Mouse (Mus musculus) thymus, adult 18-20 months (tissue): ENCODE data around the gene Ccdc163.
"Not testable (repeated sequence)": the region's sequence is repeated elsewhere in the genome, so short reads cannot be mapped to it uniquely, and the experiment has no call there.

ENCODE experiments used
- DNase-seq, 2 experiments: peaks; one replicate each; pipeline ENCODE4 v3.0.0; 2022; ENCODE audit warnings: mixed read lengths in 2 of 2

Gene Ccdc163

DNA sequence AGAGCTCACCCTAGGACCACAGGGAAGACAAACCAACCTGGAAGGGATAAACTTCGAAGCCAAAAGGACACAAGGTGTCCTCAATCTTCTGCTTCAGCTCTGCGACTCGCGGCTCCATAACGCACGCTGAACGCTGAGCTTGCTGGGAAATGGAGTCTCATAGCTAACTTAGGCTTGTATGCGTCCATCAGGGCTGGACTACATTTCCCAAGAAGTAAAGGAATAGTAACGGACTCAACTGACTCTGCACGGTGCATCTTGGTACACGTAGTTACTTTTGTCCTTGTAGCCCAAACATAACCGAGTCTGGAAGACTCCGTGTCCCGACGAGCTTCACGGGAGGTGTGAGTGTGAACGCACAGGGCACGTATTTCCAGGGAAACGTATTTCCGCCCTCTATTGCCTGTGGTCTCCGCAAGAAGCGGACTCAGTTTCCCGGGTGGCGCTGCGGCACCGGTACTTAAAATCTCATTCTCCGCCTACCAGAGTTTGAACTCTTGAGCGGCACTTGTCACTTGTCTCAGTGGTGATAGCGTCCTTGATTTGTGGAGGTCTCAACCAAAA, at the start of gene Ccdc163, which contains the start of gene Mmachc:
Ccdc163 (plus strand) TSS at position 309 of the 564 bp plus-strand sequence.
Mmachc (minus strand) TSS at position 206 of the 564 bp plus-strand sequence.
- DNase-seq = peak; percentile 82 to 93

DNA sequence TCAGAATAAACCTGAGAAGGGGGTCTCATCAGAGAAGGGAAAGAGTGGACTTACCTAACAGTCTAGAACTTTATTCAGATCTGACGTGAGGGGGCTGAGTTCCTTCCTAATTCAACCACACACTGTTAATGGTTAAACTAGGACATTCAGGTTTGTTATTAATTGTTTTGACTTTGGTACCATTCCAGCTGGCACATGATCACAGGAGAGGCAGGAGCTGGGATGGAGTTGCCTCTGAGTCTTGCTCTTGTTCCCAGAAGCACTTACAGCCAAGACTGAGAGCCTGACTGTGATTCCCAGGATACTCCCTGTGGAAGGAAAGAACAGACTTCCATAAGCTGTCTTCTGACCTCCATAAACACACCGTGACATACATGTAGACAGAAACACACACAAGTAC, 48.8 kb upstream of the Ccdc163 start:
- no peak for DNase-seq

DNA sequence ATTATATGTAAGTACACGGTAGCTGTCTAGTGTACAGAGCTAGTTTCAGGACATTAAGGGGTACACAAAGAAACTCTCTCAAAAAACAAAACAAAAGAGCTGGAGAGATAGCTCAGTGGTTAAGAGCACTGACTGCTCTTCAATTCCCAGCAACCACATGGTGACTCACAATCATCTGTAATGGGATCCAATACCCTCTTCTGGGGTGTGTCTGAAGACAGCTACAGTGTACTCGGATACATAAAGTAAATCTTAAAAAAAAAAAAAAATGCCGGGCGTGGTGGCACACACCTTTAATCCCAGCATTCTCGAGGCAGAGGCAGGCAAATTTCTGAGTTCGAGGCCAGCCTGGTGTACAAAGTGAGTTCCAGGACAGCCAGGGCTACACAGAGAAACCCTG, 48.4 kb upstream of the Ccdc163 start:
- DNase-seq = not testable (repeated sequence)

DNA sequence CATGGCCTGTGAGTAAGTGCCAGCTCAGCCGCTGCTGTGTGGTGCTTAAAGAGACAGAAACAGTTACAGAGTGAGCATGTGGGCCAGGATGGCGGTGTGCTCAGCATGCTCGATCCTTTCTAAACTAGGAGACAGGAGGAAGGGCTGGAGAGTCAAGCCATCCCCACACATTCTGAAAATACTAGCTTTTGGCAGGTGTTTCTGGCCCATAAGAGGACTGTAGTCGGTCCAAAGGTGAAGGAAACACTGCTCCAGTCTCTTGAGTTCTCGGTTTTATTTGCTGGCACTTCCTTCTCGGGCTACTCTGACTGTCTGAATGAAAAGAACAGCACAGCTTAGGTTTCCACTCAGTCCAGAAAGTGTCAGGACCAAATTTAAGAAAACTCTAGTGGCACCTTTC, 47.5 kb upstream of the Ccdc163 start:
- DNase-seq = no peak

DNA sequence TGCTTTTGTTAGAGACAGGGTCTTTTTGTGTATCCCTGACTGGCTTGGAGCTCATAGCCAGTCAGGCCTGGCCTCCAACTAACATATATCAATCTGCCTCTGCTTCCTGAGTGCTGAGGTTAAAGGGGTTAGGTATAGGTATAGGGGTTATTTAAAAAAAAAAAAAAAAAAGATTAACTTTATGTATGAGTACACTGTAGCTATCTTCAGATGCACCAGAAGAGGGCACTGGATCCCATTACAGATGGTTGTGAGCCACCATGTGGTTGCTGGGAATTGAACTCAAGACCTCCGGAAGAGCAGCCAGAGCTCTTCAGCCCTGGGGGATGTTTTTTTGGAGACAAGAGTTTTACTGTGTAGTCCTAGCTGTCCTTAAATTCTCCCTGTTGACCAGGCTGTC, 46.3 kb upstream of the Ccdc163 start:
- DNase-seq = no peak

DNA sequence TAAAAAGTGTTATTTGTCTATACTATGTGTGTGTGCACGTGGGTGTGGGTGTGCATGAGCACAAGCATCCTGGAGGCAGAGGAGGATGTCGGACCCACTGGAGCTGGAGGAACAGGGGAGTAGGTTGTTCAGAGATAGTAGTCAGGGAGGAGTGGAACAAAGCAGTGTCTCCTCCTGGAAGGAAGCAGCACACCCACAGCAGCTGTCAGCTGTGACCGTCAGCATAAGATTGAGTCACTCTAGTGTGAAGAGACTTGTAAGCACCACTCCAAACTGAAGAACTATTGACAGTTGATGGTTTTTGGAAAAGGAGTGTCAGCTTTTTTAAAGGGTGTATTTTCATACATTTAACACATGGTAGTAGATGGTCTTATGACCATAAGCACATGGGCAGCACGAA, 41.7 kb upstream of the Ccdc163 start:
- no peak for DNase-seq

DNA sequence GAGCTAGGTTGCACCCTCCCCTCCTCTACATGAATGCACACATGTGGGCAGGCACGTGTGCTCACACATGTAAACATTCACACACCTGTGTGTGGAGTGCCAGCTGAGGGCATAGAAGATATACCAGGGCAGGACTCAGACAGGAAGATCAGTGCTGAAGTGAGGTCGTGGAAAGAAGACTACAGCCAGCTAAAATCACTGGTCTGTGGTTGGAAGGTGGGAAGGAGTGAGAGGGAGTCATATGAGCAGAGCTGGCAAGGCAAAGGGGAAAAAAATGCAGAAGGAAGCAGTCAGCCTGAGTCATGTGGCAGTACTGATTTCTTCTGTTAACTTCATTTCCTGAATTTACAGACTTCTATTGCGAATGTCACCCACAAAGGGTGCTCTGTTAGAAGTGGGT, 40.2 kb upstream of the Ccdc163 start:
- DNase-seq = no peak

DNA sequence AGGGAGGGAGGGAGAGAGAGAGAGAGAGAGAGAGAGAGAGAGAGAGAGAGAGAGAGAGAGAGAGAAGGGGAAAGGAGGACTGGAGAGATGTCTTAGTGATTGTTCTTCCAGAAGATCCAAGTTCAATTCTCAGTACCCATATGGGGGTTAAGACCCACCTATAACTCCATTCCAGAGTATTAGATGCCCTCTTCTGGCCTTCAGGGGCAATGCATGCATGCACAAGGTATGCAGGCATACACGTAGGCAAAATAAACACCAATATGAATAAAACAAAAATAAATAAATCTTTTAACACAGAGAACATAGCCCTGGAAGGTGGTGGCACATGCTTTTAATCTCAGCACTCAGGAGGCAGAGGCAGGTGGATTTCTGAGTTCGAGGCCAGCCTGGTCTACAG, 39.0 kb upstream of the Ccdc163 start:
- no peak for DNase-seq

DNA sequence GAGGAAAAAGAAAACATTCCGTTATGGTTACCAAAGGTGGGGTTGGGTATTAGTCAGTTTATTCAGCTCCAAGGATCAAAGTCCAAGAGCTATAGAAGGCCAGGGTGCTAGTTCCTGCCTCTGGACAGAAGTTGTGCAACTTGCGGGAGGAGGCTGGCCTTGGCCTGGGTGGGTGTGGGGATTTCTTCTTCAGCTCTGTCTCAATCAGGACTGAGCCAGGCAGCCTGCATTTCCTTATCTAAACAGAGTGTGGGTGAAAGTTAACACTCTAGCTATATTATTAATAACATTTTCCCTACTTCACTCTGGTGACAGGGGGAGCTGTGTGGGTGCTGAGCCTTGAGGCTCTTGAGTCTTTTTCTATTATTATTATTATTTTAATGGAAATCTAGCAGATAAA, 35.5 kb upstream of the Ccdc163 start:
- DNase-seq = peak in 1 of 2 experiments; percentile 3

DNA sequence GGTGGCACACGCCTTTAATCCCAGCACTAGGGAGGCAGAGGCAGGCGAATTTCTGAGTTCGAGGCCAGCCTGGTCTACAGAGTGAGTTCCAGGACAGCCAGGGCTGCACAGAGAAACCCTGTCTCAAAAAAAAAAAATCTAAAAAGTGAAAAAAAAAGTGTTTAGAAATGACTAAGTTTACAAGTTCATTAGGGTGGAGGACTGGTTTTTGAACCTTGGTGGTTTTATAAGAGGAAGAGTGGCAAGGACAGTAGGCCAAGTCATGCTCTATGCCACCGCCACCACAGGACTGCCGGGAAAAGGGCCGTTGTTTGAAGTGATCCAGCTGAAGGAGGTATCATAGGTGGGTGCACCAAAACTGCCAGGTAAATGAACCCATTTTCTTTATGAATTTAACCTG, 33.5 kb upstream of the Ccdc163 start:
- not testable (repeated sequence) for DNase-seq

DNA sequence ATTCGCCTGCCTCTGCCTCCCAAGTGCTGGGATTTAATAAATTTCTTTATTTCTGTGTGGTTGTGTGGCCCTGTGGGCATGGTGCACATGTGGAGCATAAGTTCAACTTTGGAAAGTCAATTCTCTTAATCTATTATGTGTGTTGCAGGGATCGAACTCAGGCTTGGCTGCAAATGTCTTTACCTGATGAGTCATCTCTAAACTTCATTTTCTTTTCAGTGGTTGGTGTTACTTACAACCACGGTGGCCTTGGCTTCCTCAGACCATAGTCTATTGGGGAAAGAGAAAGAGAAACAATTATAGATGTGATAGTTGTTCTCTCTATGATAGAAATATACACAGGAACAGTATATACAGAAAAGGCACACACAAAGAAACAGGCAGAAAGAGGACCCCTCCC, 32.3 kb upstream of the Ccdc163 start:
- no peak for DNase-seq

DNA sequence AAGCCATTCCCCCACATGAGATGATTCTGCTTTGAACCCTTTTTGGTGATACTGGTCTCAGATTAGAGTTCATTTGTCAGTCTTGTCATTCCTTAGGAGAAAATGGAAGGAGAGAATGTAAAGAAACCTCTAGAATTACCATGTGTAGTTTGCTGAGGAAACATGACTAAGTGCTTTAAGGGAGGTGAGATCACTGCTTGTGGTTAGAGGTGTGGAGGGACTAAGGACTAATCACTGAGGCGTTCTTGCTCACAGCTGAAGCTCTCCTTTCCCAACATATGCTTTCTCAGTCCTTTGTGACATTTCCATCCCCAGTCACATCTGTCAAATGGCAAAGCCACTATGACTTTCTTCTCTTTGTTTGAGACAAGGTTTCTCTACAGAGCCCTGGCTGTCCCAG, 30.5 kb upstream of the Ccdc163 start:
- no peak for DNase-seq

DNA sequence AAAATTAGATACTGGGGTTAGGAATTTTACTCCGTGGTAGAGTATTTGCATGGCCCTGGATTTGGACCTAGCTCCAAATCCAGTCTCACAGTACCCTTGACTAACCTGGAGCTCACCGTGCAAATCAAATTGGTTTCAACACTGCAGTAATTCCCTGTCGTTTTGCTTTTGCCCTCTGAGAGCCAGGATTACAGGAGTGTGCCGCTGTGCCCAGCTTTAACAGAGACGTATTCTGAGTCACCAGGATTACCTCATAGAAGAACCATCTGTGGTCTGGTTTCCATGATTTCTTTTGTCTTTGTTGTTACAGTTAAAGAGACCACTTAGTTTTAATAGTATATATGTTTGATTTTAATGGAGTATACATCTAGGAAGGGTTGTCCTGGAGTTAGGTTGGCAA, 29.2 kb upstream of the Ccdc163 start:
- DNase-seq = no peak

DNA sequence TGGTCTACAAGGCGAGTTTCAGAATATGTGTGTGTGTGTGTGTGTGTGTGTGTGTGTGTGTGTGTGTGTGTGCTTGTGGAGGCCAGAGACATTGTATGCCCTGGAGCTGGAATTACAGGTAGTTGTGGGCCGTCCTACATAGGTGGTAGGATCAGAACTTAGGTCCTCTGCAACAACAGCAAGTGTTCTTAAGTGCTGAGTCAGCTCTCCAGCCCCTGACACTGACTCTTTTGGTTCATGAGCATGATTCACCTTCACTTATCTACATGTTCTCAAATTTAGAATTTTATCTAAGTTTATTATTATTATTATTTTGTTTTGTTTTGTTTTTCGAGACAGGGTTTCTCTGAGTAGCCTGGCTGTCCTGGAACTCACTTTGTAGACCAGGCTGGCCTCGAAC, 27.8 kb upstream of the Ccdc163 start:
- not testable (repeated sequence) for DNase-seq

DNA sequence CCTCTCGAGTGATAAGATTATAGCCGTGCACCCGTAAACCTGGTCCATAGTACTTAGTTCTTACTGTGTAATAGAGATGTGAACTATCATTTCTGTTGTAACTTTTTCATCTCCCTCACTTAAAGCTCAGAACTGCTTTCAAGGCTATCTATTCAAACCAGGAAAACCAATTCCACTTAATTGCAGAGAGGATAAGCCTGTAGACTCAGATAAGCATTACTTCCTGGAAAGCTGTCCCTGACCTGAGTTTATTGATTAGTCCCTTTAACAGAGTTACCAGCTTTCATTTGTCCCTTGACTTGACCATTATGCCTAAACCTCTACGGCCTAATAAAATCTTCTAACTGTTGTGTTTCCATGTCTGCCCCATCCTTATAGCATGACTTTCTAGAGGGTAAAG, 24.4 kb upstream of the Ccdc163 start:
- no peak for DNase-seq

DNA sequence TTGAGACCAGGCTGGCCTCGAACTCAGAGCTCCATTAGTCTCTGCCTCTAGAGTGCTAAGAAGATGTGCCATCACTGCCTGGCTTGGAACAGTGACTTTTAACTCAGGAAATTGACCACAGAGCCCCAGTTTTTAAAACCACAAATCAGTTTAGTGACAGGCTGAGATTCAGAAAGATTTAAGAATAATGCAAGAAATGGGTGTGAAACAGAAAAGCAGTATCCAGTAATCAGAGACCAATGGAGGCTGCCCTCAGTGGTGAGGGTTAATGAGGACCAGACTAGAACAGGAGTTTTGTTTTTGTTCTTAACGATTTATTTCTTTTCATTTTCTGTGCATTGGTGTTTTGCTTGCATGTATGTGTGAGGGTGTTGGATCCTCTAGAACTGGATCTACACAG, 23.6 kb upstream of the Ccdc163 start:
- DNase-seq = no peak

DNA sequence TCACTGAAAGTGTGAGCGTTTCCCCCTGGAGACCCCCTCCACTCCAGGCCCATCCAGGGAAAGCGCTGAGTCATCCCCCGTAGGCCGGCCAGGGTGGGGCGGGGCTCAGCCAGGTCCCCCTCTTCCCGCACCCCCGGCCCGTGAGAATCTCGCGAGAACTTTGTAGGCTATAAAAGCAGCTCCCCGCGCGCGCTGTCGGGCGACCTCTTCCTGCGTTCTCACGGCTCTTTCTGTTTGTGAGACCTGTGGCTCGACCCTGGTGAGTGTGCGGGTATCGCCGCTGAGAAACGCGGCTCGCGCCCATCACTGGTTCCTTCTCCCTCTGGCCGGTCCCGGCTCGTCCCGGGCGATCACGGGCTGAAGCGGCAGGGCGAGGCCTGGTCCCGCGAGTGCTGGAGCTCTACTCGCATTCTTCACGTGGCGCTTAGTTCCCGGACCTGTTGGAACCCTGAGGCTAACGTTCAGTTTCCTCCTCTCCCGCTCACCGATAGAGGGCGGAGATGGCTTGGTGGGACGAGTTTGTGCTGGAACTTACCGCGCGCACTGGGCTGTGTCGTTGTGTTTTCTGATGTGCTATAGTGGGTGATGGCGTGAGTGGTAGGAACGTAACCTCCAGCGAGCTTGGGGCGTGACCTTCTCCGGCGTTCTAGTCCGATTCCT, 22.8 kb upstream of the Ccdc163 start, which contains the start of gene Prdx1:
Prdx1 (plus strand) TSS at position 143 of the 660 bp plus-strand sequence.
- peak; percentile 86 to 93 for DNase-seq

DNA sequence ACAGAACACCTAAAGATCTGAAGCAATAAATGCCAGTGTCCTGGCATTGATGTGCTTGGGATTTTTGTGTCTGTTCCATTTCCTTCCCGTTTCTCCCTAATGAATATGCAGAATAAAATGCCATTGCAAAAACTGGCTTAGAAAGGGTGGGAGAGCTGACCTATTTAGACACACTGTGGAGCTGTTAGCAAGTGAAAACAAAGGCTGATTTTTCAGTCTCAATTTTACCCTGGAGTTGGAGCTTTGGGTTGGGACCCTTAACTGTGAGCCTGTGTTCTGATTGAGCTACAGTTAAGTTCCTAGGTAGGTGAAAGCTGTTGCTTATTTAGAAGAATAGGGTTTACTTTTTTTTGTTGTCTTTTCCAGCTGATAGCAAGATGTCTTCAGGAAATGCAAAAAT, 21.3 kb upstream of the Ccdc163 start:
- DNase-seq = no peak

DNA sequence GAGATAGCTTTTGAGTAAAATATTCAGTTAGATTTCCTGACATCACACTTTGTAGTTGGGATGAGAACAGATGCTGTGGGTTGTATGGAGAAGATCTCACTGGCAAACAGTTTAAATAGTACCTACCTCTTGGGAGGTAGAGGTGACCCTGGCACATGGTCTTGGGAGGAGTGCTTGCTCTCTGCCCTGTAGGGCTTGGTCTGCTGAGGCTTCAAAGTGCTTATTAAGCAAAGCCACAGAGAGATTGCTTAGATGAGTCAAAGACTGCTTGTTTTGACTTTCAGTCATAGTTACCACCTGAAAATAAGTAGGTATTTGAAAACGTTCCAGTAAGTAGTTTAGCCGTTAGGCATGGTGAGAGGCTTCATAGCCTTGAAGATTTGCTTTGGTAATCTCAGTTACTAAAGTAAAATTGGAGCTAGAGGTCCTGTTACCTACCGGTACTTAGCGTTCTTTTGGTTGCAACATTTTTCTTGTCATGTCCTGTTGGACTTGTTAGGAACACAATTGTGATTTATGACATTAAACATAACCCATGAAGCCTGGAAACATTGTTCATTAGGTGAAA, 18.9 kb upstream of the Ccdc163 start:
- DNase-seq = no peak

DNA sequence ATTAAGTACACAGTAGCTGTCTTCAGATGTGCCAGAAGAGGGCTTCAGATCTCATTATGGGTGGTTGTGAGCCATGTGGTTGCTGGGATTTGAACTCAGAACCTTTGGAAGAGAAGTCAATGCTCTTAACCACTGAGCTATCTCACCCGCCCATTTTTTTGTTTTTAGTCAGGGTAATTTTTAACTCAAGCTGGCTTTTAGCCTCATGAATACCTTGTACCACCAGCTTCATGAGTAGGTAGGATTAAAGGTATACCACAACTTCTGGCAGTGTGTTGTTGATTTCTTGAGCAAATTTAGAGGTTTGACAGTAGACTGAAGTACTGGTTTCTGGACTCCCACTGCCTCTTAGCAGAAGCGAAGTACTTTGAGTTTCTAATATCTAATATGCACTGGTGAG, 16.2 kb upstream of the Ccdc163 start:
- no peak for DNase-seq

DNA sequence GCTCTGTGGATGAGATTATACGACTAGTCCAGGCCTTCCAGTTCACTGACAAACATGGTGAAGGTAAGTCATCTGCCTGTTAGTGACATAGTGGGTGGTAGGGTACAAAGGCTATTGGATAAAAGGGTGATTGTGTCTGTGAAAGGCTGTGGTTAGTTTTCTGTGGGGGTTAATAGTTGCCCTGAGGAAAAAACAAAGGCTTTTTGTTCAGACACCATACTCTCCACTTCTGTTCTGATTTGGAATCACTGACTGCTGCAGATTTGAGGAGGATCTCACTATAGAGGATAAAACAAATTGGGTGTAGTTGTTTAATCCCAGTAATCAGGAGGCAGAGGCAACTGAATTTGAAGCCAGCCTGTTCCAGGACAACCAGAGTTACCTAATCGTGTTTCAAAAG, 14.5 kb upstream of the Ccdc163 start:
- DNase-seq = no peak

DNA sequence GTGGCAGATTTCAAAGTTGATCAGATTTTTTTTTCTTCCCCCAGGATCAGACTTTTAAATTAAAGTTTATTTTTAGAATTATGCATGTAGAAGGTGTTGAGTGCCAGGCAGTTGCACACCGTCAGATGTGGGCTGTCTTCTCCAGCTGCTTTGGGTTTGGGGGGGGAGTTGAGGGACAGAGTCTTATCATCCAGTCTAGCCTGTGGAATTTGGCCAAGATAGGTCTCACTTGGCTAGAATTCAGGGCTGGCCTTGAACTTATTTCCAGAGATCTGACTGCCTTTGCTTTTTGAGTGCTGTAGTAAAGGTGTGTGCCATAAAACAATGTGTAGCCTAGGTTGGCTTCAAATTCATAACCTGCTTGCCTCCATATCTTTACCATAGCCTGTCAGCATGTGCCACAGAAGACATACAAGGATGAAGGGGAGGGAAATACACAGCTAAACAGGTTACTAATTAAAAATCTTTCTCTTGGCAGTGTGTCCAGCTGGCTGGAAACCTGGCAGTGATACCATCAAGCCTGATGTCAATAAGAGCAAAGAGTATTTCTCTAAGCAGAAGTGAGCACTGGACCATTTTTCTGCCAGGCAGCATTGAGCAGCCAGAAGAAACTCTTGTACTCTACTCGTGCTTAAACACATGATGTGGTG, 9.5 kb upstream of the Ccdc163 start:
- no peak for DNase-seq

DNA sequence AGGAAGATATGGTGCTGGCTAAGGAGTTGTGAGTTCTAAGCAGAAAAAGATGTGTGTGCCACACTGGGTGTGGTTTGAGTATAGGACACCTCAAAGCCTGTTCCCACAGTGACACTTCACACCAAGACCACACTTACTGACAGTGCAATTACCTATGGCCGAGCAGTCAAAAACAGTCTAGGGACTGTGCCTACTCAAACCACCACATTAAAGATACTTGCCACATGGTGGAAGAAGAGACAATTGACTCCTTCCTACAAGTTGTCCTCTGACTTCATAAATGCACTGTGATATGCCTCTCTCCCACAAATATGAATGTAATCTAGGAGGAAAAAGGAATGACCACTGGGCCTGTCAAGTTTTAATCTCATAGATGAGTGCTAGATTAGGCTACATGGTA, 7.3 kb upstream of the Ccdc163 start:
- DNase-seq = no peak

DNA sequence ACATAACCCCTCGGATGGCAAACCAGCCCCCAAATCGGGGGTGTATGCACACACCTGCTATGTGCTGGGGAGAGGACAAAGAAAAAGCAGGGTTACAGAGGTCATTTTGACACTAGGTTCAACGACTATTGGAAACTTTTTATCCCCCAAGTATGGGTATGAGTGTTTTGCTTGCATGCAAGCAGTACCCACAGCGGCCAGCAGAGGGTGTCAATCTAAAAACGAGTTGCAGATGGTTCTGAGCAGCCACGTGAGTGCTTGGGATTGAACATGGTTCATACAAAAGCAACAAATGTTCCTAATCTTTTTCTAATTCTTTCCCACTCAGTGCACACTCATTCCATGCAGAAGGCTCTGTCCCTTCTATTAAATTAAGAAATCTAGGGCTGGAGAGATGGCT, 4.5 kb upstream of the Ccdc163 start:
- DNase-seq = peak; percentile 36 to 38
